Mouse (Mus musculus) midbrain, embryonic 11.5 days (tissue): Measurements from ENCODE around the gene Tmem176a. TPM values are rescaled to one million over a fixed set of nuclear protein-coding genes. Genes with fewer than 3 reads are reported as not detected.

Experiments used
- ATAC-seq: fragments of 200-750 bp; cut with Nextera tagmentation; 2 replicates; pipeline ENCODE4 v1.8.0; 2017; ENCODE audit warnings: moderate TSS enrichment, moderate library complexity; ENCODE audit not compliant: low FRiP score
- DNase-seq: peaks from one replicate; pipeline ENCODE4 v3.0.0; 2015; ENCODE audit warnings: low spot score; ENCODE audit errors: missing footprints
- H3K27ac ChIP-seq: fragments of 300-500 bp; sonication (generic); 2 replicates; pipeline ENCODE4 v1.5.1; 2014; ENCODE audit warnings: low read depth, low read length
- H3K27me3 ChIP-seq: fragments of 300-500 bp; sonication (generic); 2 replicates; pipeline ENCODE4 v1.6.1; 2014; ENCODE audit warnings: mild to moderate bottlenecking, low read length, moderate library complexity, mixed read lengths; ENCODE audit not compliant: control insufficient read depth, insufficient read depth
- H3K36me3 ChIP-seq: fragments of 300-500 bp; sonication (generic); 2 replicates; pipeline ENCODE4 v1.6.1; 2014; ENCODE audit warnings: mild to moderate bottlenecking, low read length, moderate library complexity, mixed read lengths; ENCODE audit not compliant: control insufficient read depth, insufficient read depth
- H3K4me1 ChIP-seq: fragments of 300-500 bp; sonication (generic); 2 replicates; pipeline ENCODE4 v1.6.1; 2014; ENCODE audit warnings: low read length; ENCODE audit not compliant: control insufficient read depth, insufficient read depth
- H3K4me2 ChIP-seq: fragments of 300-500 bp; sonication (generic); 2 replicates; pipeline ENCODE4 v1.6.1; 2014; ENCODE audit warnings: mild to moderate bottlenecking, moderate library complexity
- H3K4me3 ChIP-seq: fragments of 300-500 bp; sonication (generic); 2 replicates; pipeline ENCODE4 v1.5.1; 2014; ENCODE audit warnings: low read depth, low read length
- H3K9ac ChIP-seq: fragments of 300-500 bp; sonication (generic); 2 replicates; pipeline ENCODE4 v1.6.1; 2014; ENCODE audit warnings: low read length
- H3K9me3 ChIP-seq: fragments of 300-500 bp; sonication (generic); 2 replicates; pipeline ENCODE4 v1.6.1; 2016; ENCODE audit warnings: low read length; ENCODE audit not compliant: control insufficient read depth
- WGBS: fragments of 180-500 bp; shearing (Covaris S2); extraction: QIAGEN DNeasy Blood & Tissue Kit; methylation state at CpG from one replicate; pipeline ENCODE4 v1.1.7; 2014; 5-methylcytosine and 5-hydroxymethylcytosine counted together
- polyA plus RNA-seq: library from polyadenylated mRNA; unstranded; fragments of >200 nt; fragmentation: Nextera tagmentation; extraction: Ambion mirVana; gene quantifications from 2 replicates; pipeline ENCODE4 v1.2.1, GENCODE M21; 2014

Gene Tmem176a
- polyA plus RNA-seq, 1 experiment from 2014 or later: 19.6 TPM

DNA sequence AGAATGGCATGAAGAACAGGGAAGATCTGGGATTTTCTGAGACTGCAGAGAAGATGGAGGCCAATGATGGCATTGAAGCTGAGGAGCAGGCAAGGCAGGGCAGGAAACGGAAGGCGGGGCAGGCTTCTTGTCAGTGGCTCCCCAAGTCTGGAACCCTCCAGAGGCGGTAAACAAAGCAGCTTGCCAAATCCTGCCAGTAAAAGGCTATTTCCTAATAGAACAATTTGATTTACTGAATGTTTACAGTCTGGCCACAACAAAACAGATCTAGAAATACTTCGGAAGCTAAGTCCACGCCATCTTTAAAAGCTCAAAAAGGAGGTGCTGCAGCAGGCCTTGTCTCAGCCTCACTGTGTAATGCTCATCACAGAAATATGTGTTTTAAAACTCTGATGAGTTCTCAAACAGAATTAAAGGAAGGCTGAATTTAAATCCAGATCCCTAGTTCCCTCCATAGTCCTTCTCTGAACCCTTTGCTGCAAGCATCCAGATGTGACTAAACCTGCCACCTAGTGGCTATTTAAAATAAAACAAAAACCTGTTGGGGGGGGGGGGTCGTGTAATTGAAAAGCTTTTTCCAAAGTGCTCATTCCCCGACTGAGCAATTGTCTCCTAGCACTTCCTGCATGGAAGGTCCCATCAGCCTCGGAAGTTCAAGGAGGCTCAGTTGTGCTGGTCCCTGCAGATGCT, 17.0 kb downstream of the Tmem176a start:
- Histone ChIP-seq H3K4me3 (no peak overlapping the region), H3K9ac (no peak overlapping the region), H3K27me3 (no peaks in the 10 kb centered on the region), H3K4me2 (no peak overlapping the region), H3K9me3 (no peaks in the 10 kb centered on the region; the same call in 1 of the 2 replicates), H3K36me3 (no peaks in the 10 kb centered on the region), H3K27ac (no peak overlapping the region), H3K4me1 (no peaks in the 10 kb centered on the region)
- WGBS: 50% methylated on average over 8 of the region's 8 CpGs
- ATAC-seq (no peak), DNase-seq (peak; percentile 78)

DNA sequence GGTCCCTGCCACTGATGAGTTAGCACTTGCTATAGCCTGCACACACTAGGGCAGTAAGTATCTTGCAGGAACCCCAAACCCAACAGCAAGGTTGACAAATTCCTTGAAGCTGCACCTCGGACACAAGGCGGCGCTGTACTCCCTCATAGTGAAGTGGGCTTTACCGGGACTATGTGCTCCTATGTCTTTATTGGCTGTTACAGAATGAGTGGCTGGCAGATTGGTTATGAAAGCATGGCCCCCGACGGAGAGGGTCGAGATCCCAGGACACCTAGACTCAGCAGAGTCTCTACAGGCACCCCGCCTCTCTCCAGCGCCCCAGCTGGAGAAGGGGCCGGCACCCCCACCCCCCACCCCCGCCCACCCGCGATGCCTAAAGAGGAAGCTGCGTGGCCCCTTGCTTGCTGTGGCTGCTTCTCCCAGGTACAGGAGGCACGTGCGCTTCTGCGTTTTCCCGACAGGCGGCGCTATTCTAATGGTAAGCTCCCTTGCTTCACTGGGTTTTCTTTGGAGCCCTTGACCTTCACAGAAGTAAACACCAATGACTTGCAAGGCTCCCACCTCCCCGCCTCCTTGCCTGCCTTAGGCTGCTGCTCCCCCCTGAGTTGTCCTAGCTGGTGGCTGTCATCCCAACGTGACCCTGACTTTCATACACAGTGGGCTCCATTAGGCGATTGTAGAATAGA, 19.6 kb downstream of the Tmem176a start:
- WGBS: 12% methylated on average over 20 of the region's 23 CpGs
- DNase-seq: peak; percentile 94
- H3K4me2 ChIP-seq: peak overlapping the region; percentile 35; the same call in 1 of the 2 replicates
- no peak overlapping the region for H3K27ac ChIP-seq
- H3K4me3 ChIP-seq: no peak overlapping the region
- no peak overlapping the region for H3K9ac ChIP-seq
- no peaks in the 10 kb centered on the region for H3K9me3 ChIP-seq
- H3K4me1 ChIP-seq: no peaks in the 10 kb centered on the region
- H3K27me3 ChIP-seq: no peaks in the 10 kb centered on the region
- H3K36me3 ChIP-seq: no peaks in the 10 kb centered on the region
- ATAC-seq: peak; percentile 64

DNA sequence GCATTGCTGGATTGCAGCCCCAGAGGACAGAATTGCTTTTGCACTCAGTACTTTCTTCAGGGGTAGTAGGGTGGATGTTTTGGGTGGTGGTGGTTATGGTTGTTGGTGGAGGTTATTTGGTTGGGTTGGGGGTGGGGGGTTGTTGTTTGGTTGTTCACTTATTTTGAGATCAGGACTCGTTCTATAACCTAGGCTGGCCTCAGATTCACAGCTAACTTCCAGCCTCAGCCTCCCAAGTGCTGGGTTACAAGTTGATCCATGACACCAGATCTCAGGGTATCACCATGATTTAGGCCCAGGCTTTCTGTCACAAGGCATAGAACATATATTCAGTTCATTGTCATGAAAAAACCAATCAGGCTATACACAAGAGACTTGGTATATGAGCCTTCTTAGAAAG, 20.1 kb downstream of the Tmem176a start:
- DNase-seq (peak; percentile 77), ATAC-seq (no peak)
- 91% methylated on average over 1 of the region's 1 CpGs for WGBS
- no peak overlapping the region for H3K9ac ChIP-seq
- no peak overlapping the region for H3K4me3 ChIP-seq
- H3K27ac ChIP-seq: no peak overlapping the region
- H3K4me2 ChIP-seq: no peak overlapping the region
- H3K36me3 ChIP-seq: no peaks in the 10 kb centered on the region
- no peaks in the 10 kb centered on the region for H3K9me3 ChIP-seq
- no peaks in the 10 kb centered on the region for H3K4me1 ChIP-seq
- no peaks in the 10 kb centered on the region for H3K27me3 ChIP-seq

DNA sequence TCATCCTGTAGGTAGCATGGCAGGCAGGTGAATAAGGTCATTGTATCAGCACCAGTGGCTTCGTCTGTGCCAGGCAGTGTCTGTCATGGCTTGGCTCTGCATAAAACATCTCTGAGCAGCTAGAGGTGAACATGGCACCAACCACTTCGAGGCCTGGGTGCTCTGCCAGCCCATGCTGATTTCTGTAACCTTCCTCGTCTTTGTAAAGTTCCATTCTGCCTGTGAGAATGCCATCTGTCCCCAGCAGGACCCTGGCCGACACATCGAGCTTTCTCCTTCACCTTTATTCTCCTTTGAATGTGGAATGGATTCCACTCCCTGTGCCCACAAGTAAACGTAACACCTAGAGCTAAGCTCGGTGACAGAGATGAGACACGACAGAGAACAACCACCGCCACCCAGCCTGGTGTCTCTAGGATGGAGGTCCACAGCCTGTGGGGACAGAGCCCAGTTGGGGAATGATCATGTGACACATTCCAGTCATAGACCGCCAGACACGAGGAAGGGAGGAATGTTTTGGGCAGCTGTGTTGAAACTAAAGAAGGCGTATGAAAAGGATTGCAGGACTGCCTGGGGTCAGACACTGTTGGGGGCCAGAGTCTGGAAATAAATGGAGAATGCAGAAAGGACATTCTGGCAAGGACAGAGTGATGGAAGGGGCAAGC, 21.0 kb downstream of the Tmem176a start:
- no peak overlapping the region for H3K27ac ChIP-seq
- H3K9ac ChIP-seq: no peak overlapping the region
- no peak overlapping the region for H3K4me2 ChIP-seq
- DNase-seq: peak; percentile 51
- no peak for ATAC-seq
- no peaks in the 10 kb centered on the region for H3K36me3 ChIP-seq
- no peaks in the 10 kb centered on the region for H3K9me3 ChIP-seq
- 82% methylated on average over 12 of the region's 12 CpGs for WGBS
- no peaks in the 10 kb centered on the region for H3K4me1 ChIP-seq
- H3K27me3 ChIP-seq: no peaks in the 10 kb centered on the region
- no peak overlapping the region for H3K4me3 ChIP-seq

DNA sequence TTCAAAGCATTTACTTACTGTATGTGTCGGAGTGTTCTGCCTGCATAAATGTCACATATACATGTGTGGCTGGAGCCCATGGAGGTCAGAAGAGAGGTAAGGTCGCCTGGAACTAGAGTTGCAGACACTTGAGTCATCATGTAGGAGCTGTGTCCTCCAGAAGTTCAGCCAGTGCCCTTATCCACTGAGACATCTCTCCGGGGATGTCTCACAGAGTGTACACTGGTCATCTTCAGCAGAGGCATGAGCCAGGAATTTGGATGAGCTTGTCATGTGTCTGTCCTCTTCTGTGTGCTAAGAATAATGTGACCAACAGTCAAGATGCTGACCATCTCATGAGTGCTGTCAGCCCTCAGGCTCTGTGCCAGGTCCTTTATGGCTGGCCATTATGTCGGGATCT, 22.1 kb downstream of the Tmem176a start:
- no peaks in the 10 kb centered on the region for H3K36me3 ChIP-seq
- no peak overlapping the region for H3K4me3 ChIP-seq
- no peak overlapping the region for H3K4me2 ChIP-seq
- no peaks in the 10 kb centered on the region for H3K9me3 ChIP-seq
- WGBS: 83% methylated on average over 4 of the region's 4 CpGs
- DNase-seq: peak; percentile 65
- peaks cover 8% of the 10 kb centered on the region for H3K4me1 ChIP-seq
- H3K27me3 ChIP-seq: no peaks in the 10 kb centered on the region
- H3K27ac ChIP-seq: no peak overlapping the region
- ATAC-seq: no peak
- no peak overlapping the region for H3K9ac ChIP-seq

DNA sequence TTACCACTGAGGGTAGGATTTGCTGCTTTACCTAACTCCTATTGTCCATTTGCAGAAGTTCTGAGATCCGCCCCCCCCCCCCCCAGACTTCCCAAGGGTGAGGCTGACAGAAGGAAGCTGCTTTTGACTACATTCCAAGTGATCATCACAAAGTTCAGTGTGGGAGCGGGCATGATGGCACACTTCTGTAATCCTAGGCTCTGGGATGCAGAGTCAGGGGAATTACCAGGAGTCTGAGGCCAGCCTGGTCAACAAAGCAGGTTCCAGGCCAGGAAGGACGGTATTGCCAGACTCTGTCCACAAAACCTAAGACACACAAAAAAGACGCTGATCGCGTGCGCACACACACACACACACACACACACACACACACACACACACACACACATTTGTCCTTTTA, 22.8 kb downstream of the Tmem176a start:
- ATAC-seq: no peak
- no peak overlapping the region for H3K9ac ChIP-seq

DNA sequence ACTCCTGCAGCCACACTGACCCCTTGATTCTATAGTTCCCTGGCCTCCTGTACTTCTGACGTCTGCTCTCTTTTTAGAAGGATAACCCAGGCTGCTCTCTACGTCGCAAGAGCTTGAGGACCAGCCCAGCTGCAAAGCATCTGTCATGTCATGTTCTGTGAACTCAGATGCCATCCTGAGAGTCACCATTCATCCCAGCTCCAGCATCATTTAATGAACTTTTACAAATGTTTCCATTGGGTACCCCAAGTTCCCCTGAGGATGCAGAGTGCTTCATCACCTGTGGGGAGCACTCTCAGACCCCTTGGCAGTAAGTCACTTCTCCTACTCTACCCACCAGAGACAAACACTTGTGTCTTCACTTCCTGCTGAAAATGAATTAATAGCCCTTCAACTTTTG, 23.5 kb downstream of the Tmem176a start:
- no peaks in the 10 kb centered on the region for H3K9me3 ChIP-seq
- DNase-seq (no peak), ATAC-seq (no peak)
- no peak overlapping the region for H3K4me3 ChIP-seq
- no peaks in the 10 kb centered on the region for H3K36me3 ChIP-seq
- no peak overlapping the region for H3K4me2 ChIP-seq
- no peak overlapping the region for H3K27ac ChIP-seq
- peaks cover 8% of the 10 kb centered on the region for H3K4me1 ChIP-seq
- no peaks in the 10 kb centered on the region for H3K27me3 ChIP-seq
- WGBS: 68% methylated on average over 3 of the region's 3 CpGs
- no peak overlapping the region for H3K9ac ChIP-seq

More for the DNA sequence above, 22.8 kb downstream of the Tmem176a start:
- no peaks in the 10 kb centered on the region for H3K9me3 ChIP-seq
- H3K36me3 ChIP-seq: no peaks in the 10 kb centered on the region
- no peak overlapping the region for H3K4me3 ChIP-seq
- H3K27ac ChIP-seq: no peak overlapping the region
- H3K4me2 ChIP-seq: no peak overlapping the region
- no peaks in the 10 kb centered on the region for H3K27me3 ChIP-seq
- peak; percentile 47 for DNase-seq
- 86% methylated on average over 7 of the region's 7 CpGs for WGBS
- peaks cover 8% of the 10 kb centered on the region for H3K4me1 ChIP-seq

DNA sequence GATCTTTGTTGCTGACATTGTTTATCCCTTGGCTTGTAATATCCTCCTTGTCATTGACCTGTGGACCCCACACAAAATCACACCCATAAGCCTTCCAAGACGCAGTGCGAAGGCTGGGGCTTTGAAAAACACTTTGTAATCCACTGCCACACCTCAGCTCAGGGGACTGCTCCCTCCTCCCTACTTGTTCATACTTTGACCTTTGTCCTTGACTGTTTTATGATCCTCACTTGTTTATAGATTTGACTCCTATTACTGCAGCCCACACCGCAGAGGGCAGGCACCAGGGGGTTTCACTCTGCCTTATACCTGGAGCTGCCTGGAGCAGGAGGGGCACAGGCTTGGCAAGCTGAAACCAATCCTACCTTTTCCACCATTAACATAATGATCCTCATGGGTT, 24.0 kb downstream of the Tmem176a start:
- H3K9ac ChIP-seq: no peak overlapping the region
- no peak overlapping the region for H3K4me2 ChIP-seq
- WGBS: 59% methylated on average over 3 of the region's 3 CpGs
- peaks cover 8% of the 10 kb centered on the region for H3K4me1 ChIP-seq
- H3K36me3 ChIP-seq: no peaks in the 10 kb centered on the region
- H3K9me3 ChIP-seq: no peaks in the 10 kb centered on the region
- H3K4me3 ChIP-seq: no peak overlapping the region
- no peak for DNase-seq
- no peak overlapping the region for H3K27ac ChIP-seq
- ATAC-seq: no peak
- H3K27me3 ChIP-seq: no peaks in the 10 kb centered on the region

DNA sequence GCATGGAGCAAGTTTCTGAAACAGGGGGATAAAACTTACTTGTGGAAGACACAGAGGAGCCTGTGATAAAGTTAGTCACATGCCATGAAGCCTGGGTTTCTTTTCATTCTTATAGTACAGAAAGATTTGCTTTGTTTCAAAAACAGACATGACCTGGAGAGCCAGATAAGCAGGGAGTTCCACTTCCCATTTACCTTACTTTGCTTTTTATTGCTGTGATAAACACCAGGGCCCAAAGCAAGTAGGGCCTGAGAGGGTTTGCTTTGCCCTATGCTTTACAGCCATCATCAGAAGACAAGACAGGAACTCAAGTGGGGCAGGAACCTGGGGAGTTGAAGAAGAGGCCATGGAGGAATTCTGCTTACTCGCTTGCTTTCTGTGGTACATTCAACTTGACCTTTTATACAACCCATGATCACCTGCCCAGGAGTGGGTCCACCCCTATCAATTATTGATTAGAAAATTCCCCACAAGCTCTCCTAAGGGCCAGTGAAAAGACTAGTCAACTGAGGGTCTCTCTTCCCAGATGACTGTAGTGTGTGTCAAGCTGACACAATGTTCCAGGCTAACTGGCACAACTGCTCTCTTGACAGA, 24.5 kb downstream of the Tmem176a start:
- H3K36me3 ChIP-seq: no peaks in the 10 kb centered on the region
- no peak overlapping the region for H3K4me3 ChIP-seq
- DNase-seq (no peak), ATAC-seq (no peak)
- no peaks in the 10 kb centered on the region for H3K27me3 ChIP-seq
- no peak overlapping the region for H3K27ac ChIP-seq
- H3K9me3 ChIP-seq: no peaks in the 10 kb centered on the region
- WGBS: 89% methylated on average over 1 of the region's 1 CpGs
- no peak overlapping the region for H3K9ac ChIP-seq
- H3K4me1 ChIP-seq: peaks cover 8% of the 10 kb centered on the region
- no peak overlapping the region for H3K4me2 ChIP-seq
